Mouse (Mus musculus) layer of hippocampus, postnatal 14 days (tissue): ENCODE measurements around the gene Gm2007. TPM values are rescaled to one million over a fixed set of nuclear protein-coding genes. Genes with fewer than 3 reads are reported as not detected.
"Not testable (repeated sequence)": the region's sequence is repeated elsewhere in the genome, so short reads cannot be mapped to it uniquely, and the experiment has no call there.

Experiments used
- DNase-seq, 2 experiments: peaks; one replicate each; pipeline ENCODE4 v3.0.0; 2021 to 2022; ENCODE audit warnings: low spot score in 2 of 2, mixed read lengths in 1 of 2
- long read RNA-seq, 2 experiments: library from polyadenylated mRNA; stranded (forward); transcript quantifications; one replicate each; pipeline ENCODE4 v2.0.0; 2021
- total RNA-seq, 2 experiments: library from RNA; stranded (reverse); gene quantifications; 2 replicates each; pipeline ENCODE4 v1.2.3; 2021

Gm2007 gene
- not detected for total RNA-seq
- long read RNA-seq, experiment 1, partial matches to known transcripts = 0 of 12 reads
- long read RNA-seq, experiment 1, other reads (novel, unspliced or antisense) = 12 of 12 reads
- long read RNA-seq, experiment 2, partial matches to known transcripts = 0 of 12 reads
- long read RNA-seq, experiment 2, other reads (novel, unspliced or antisense) = 12 of 12 reads

DNA sequence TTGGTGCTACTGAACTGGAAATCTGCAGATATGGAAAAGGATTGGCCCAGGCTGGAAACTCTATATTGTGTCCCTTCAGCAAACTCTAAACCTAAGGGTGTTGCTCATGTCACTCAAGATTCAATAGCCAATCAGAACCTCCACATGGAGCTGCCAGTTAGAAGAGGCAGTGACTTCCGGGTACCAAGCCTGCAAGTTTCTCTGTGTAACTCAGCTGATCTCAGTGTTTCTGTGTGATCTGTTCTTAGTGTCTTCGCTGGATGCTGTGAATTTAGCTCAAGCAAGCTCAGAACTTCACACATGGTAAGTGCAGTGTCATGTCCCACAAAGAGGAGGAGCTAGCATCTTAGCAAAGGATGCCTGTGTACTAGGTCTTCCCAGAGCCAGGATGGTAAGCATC is at the start of gene Gm2007:
Gene Gm2007, plus strand, starts transcription at position 301 of the 400 bp plus-strand sequence.
- not testable (repeated sequence) for DNase-seq

GRCm38 (mm10) chr2:175703546-175703945 is 37.8 kb upstream of the Gm2007 start, which contains the start of gene Zfp969:
Zfp969 (minus strand) TSS chr2:175703646.
- not testable (repeated sequence) for DNase-seq

DNA sequence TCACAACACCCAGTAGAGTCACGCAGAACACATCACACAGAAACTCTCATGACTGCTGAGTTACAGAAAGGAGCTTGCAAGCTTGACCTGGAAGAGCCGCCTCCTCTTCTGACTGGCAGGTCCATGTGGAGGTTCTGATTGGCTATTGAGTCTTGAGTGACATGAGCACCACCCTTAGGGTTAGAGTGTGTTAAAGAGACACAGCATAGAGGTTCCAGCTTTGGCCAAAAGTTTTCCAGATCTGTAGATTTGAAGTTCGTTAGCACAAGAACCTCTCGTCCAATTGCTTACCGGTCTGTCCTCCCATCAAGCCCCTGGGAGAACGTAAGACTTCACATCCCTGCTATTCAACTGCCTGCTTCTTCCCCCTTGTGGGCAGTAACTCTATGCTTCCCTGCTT is 59.7 kb downstream of the Gm2007 start, which contains the start of gene Gm14288:
Gene Gm14288, minus strand, starts transcription at position 101 of the 400 bp plus-strand sequence.
- DNase-seq = not testable (repeated sequence)

Other genes with a start within 250 kb of the Gm2007 start
- not detected for gene Gm11007, start 97.6 kb upstream of the Gm2007 start, total RNA-seq
- gene Zfp969, start 37.9 kb upstream of the Gm2007 start, total RNA-seq = not detected
- 10 to 100 TPM in 1 of 2 experiments, 1 to 10 TPM in 1; 8.3 to 10.8 TPM for gene Gm14288, start 59.6 kb downstream of the Gm2007 start, total RNA-seq
- 10 to 100 TPM; 54.6 to 60.2 TPM for gene Gm6710, start 127.7 kb downstream of the Gm2007 start, total RNA-seq
- 1 to 10 TPM; 4.7 to 6.1 TPM for gene Zfp966, start 189.6 kb downstream of the Gm2007 start, total RNA-seq
- gene Gm2026, start 223.8 kb downstream of the Gm2007 start, total RNA-seq = 10 to 100 TPM; 51.0 to 52.0 TPM